Mouse (Mus musculus) embryonic facial prominence, embryonic 12.5 days (tissue): ENCODE data around the gene Gjb3. TPM values are rescaled to one million over a fixed set of nuclear protein-coding genes. Genes with fewer than 3 reads are reported as not detected.

Source experiments
- polyA plus RNA-seq: library from polyadenylated mRNA; unstranded; fragments of >200 nt; fragmentation: Nextera tagmentation; extraction: Ambion mirVana; gene quantifications from 2 replicates; pipeline ENCODE4 v1.2.1, GENCODE M21; 2016

Gene Gjb3
- polyA plus RNA-seq, 1 experiment from 2014 or later: 1.3 TPM

Other genes with a start within 250 kb of the Gjb3 start
- 15.9 and 17.6 TPM in 2 replicates for gene Tmem35b, start 207.2 kb downstream of the Gjb3 start, polyA plus RNA-seq
- 1.3 TPM in 2 replicates for gene Dlgap3, start 161.6 kb downstream of the Gjb3 start, polyA plus RNA-seq
- 49.1 and 51.1 TPM in 2 replicates for gene Smim12, start 87.1 kb downstream of the Gjb3 start, polyA plus RNA-seq
- gene Gja4, start 16.8 kb downstream of the Gjb3 start, polyA plus RNA-seq: 11.8 and 15.1 TPM in 2 replicates
- gene Gjb4, start 23.2 kb upstream of the Gjb3 start, polyA plus RNA-seq: not detected in 2 replicates
- gene Gjb5, start 27.3 kb upstream of the Gjb3 start, polyA plus RNA-seq: 0.22 and 0.31 TPM in 2 replicates